Mouse (Mus musculus) hindbrain, embryonic 16.5 days (tissue): ENCODE data around the gene 1700020L24Rik. TPM values are rescaled to one million over a fixed set of nuclear protein-coding genes. Genes with fewer than 3 reads are reported as not detected.

Experiments
- ATAC-seq: fragments of 200-750 bp; cut with Nextera tagmentation; 2 replicates; pipeline ENCODE4 v1.8.0; 2017; ENCODE audit warnings: moderate TSS enrichment, moderate library complexity
- H3K27ac ChIP-seq: fragments of 300-500 bp; sonication (generic); 2 replicates; pipeline ENCODE4 v1.5.1; 2014; ENCODE audit warnings: low read depth, mild to moderate bottlenecking, control low read depth, low read length, moderate library complexity
- H3K27me3 ChIP-seq: fragments of 300-500 bp; sonication (generic); replicated peaks from 2 replicates; pipeline ENCODE4 v1.6.1; 2014; ENCODE audit warnings: low read length; ENCODE audit not compliant: control insufficient read depth, insufficient read depth
- H3K36me3 ChIP-seq: fragments of 300-500 bp; sonication (generic); 2 replicates; pipeline ENCODE4 v1.6.1; 2014; ENCODE audit warnings: mild to moderate bottlenecking, low read length, moderate library complexity, mixed read lengths; ENCODE audit not compliant: control insufficient read depth, insufficient read depth
- H3K4me1 ChIP-seq: fragments of 300-500 bp; sonication (generic); 2 replicates; pipeline ENCODE4 v1.6.1; 2014; ENCODE audit warnings: low read depth, low read length; ENCODE audit not compliant: control insufficient read depth, insufficient read depth
- H3K4me2 ChIP-seq: fragments of 300-500 bp; sonication (generic); 2 replicates; pipeline ENCODE4 v1.6.1; 2014; ENCODE audit warnings: mild to moderate bottlenecking, low read length, control low read depth, moderate library complexity
- H3K4me3 ChIP-seq: fragments of 300-500 bp; sonication (generic); 2 replicates; pipeline ENCODE4 v1.5.1; 2014; ENCODE audit warnings: mild to moderate bottlenecking, low read length, control low read depth, moderate library complexity
- H3K9ac ChIP-seq: fragments of 300-500 bp; sonication (generic); 2 replicates; pipeline ENCODE4 v1.6.1; 2014; ENCODE audit warnings: low read depth, mild to moderate bottlenecking, control low read depth, low read length, moderate library complexity
- H3K9me3 ChIP-seq: fragments of 300-500 bp; sonication (generic); 2 replicates; pipeline ENCODE4 v1.6.1; 2014; ENCODE audit warnings: mild to moderate bottlenecking, low read length, moderate library complexity; ENCODE audit not compliant: control insufficient read depth
- WGBS: fragments of 180-500 bp; shearing (Covaris S2); extraction: QIAGEN DNeasy Blood & Tissue Kit; methylation state at CpG from one replicate; pipeline ENCODE4 v1.1.7; 2014; 5-methylcytosine and 5-hydroxymethylcytosine counted together
- polyA plus RNA-seq: library from polyadenylated mRNA; unstranded; fragments of >200 nt; fragmentation: Nextera tagmentation; extraction: Ambion mirVana; gene quantifications from 2 replicates; pipeline ENCODE4 v1.2.1, GENCODE M21; 2015

1700020L24Rik gene
- polyA plus RNA-seq, 1 experiment from 2014 or later, result 0.50 TPM

DNA sequence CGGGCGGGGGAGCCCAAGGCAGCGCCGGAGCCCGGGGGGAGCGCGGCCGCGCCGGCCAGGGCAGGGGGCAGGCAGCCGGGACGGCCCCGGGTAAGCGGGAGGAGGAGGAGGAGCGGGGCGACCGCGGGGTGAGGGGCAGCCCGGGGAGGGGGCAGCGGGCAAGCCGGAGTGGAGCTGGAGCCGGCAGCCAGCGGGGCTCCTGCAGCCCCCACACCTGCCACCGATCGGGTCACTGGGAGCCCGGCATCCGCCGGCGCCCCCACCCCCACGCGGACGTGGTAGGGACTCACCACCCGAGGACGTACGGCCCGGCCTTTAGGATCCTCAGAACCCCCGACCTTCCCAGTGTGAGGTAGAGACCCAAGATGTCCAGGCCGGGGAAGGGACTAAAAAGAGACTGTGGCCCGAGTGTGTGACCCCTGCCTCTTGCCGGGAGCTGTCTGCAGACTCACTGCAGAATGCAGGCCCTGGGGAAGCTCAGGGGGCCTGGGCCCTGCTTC, 27.6 kb upstream of the 1700020L24Rik start:
- H3K27ac ChIP-seq, result peak overlapping the region; percentile 60; the same call in 1 of the 2 replicates
- H3K4me3 ChIP-seq, result peak overlapping the region; percentile 95
- H3K4me1 ChIP-seq, result peaks cover 22% of the 10 kb centered on the region
- H3K9ac ChIP-seq, result peak overlapping the region; percentile 93
- H3K36me3 ChIP-seq, result no peaks in the 10 kb centered on the region
- ATAC-seq, result peak; percentile 48
- 1% methylated on average over 26 of the region's 40 CpGs for WGBS
- H3K9me3 ChIP-seq, result no peaks in the 10 kb centered on the region
- no peaks in the 10 kb centered on the region for H3K27me3 ChIP-seq
- H3K4me2 ChIP-seq, result peak overlapping the region; percentile 87

DNA sequence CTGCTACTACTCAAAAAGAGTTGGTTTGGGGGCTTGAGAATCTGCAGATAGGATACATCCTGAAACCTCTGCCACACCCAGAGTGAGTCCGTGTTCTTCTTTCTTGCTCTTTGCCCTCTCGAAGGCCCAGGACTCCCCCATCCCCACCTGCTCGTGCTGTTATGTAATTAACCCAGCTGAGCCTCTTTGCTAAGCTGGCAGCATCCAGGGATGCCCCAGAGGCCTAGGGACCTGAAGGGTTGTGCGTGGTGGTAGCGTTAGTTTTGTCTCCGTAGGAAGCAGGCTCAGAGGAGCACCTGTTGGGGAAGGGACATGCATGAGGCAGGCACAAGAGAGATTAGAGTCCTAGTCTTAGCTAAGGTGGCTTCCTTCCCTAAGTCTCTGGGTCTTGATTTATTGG, 27.0 kb upstream of the 1700020L24Rik start:
- 19% methylated on average over 6 of the region's 6 CpGs for WGBS
- Histone ChIP-seq H3K27ac (no peak overlapping the region), H3K9me3 (no peaks in the 10 kb centered on the region), H3K9ac (peak overlapping the region; percentile 93), H3K4me2 (peak overlapping the region; percentile 87), H3K4me3 (peak overlapping the region; percentile 95), H3K4me1 (peaks cover 22% of the 10 kb centered on the region), H3K27me3 (no peaks in the 10 kb centered on the region), H3K36me3 (no peaks in the 10 kb centered on the region)
- no peak for ATAC-seq

DNA sequence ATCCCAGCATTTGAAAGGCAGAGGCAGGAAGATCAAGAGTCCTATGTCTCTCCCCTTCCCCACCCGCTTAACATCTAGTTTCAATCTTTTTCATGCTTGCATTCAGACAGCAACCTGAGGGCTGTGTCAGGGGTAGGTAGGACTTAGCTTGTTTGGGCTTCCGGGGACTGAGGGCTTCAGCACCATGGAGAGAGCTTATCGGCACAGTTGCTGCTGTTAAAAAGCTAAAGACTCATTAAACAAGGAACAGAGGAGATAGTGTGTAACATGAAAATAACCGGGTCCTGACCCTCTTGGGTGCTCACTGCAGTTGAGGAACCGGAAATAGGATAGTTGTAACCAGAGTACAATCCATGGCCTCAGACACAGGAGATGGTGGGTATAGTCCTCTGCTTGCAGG, 20.4 kb upstream of the 1700020L24Rik start:
- Histone ChIP-seq H3K27ac (no peak overlapping the region), H3K36me3 (no peaks in the 10 kb centered on the region), H3K9ac (no peak overlapping the region), H3K4me3 (no peak overlapping the region), H3K27me3 (peaks cover 6% of the 10 kb centered on the region; the same call in 1 of the 2 replicates), H3K4me2 (no peak overlapping the region), H3K4me1 (peaks cover 11% of the 10 kb centered on the region), H3K9me3 (no peaks in the 10 kb centered on the region)
- 25% methylated on average over 5 of the region's 5 CpGs for WGBS
- ATAC-seq, result no peak

DNA sequence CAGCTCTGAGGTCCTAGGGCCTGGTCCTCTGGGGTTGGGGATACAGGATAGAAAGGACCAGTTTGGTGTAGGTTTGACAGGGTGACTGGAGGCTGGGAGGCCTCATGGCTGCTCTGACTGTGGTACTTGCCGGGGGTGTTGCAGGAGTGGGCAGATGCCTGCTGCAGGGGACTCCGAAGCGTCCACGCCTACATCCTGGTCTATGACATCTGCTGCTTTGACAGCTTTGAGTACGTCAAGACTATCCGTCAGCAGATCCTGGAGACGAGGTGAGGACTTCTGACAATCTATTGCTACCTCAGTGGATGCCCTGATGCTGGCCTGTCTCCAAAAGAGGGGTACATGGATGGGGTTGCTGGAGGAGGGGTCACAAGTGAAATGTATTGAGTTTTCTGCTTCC, 19.8 kb upstream of the 1700020L24Rik start:
- Histone ChIP-seq H3K9me3 (no peaks in the 10 kb centered on the region), H3K4me3 (no peak overlapping the region), H3K27ac (no peak overlapping the region), H3K9ac (no peak overlapping the region), H3K36me3 (no peaks in the 10 kb centered on the region), H3K4me1 (peaks cover 11% of the 10 kb centered on the region), H3K27me3 (peaks cover 6% of the 10 kb centered on the region; the same call in 1 of the 2 replicates), H3K4me2 (no peak overlapping the region)
- no peak for ATAC-seq
- WGBS, result 77% methylated on average over 7 of the region's 7 CpGs

DNA sequence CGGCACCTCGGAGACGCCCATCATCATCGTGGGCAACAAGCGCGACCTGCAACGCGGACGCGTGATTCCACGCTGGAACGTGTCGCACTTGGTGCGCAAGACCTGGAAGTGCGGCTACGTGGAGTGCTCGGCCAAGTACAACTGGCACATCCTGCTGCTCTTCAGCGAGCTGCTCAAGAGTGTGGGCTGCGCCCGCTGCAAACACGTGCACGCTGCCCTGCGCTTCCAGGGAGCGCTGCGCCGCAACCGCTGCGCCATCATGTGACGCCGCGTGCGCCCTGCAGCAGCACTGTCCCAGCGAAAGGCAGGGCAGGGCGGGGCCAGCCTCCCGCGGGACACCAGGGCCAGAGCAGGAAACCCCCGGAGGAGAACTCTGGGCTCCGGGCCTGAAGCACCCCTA, 18.9 kb upstream of the 1700020L24Rik start:
- Histone ChIP-seq H3K9me3 (no peaks in the 10 kb centered on the region), H3K36me3 (no peaks in the 10 kb centered on the region), H3K9ac (peak overlapping the region; percentile 41), H3K4me3 (peak overlapping the region; percentile 24), H3K4me1 (peaks cover 11% of the 10 kb centered on the region), H3K4me2 (peak overlapping the region; percentile 57), H3K27ac (no peak overlapping the region), H3K27me3 (peaks cover 6% of the 10 kb centered on the region; the same call in 1 of the 2 replicates)
- ATAC-seq, result peak; percentile 31
- 8% methylated on average over 38 of the region's 38 CpGs for whole genome bisulfite sequencing

DNA sequence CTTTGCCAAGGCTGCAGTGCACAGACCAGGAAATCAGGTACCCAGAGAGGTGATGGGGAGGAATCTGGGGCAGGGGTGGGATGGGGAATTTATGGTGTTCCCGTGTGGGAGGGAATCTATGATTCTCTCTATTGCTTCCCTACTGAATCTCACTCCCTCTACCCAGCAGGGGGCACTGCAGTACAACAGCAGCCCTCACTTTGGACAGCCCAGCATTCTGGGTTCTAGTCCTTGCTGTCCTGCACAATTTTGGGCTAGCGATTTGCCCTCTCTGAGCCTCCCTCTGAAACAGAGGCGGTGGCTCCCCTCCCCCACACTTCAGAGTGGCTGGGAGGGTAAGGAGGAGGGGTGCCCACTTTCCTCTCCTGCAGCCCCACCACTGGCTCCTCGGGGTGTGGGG, 17.1 kb upstream of the 1700020L24Rik start:
- no peak overlapping the region for H3K4me3 ChIP-seq
- ATAC-seq, result no peak
- H3K4me2 ChIP-seq, result no peak overlapping the region
- no peak overlapping the region for H3K27ac ChIP-seq
- H3K9ac ChIP-seq, result no peak overlapping the region
- H3K27me3 ChIP-seq, result peaks cover 6% of the 10 kb centered on the region; the same call in 1 of the 2 replicates
- H3K9me3 ChIP-seq, result no peaks in the 10 kb centered on the region
- H3K4me1 ChIP-seq, result peaks cover 11% of the 10 kb centered on the region
- WGBS, result 36% methylated on average over 4 of the region's 4 CpGs
- H3K36me3 ChIP-seq, result no peaks in the 10 kb centered on the region

DNA sequence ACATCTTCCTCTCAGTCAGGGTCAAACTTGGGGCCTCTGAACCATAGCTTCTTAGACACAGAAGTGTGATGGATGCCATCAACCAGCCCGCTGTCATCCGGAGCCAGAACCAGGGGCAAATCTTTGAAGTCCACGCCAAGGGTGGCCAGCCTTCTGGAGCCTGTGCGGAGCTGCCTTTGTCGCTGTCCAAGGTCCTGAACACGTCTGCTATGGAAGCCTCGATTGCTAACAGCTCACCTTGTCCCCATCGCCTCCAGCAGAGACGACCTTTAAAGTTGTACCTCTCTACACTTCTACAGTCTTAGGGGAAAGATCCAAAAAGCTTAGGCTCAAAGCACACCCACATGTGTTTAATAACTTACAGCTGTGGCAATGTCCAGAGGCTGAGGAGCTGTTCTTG, 16.2 kb upstream of the 1700020L24Rik start:
- no peak overlapping the region for H3K4me2 ChIP-seq
- H3K4me1 ChIP-seq, result peaks cover 11% of the 10 kb centered on the region
- H3K27me3 ChIP-seq, result peaks cover 8% of the 10 kb centered on the region
- no peak overlapping the region for H3K27ac ChIP-seq
- H3K36me3 ChIP-seq, result no peaks in the 10 kb centered on the region
- no peaks in the 10 kb centered on the region for H3K9me3 ChIP-seq
- WGBS, result 7% methylated on average over 9 of the region's 9 CpGs
- H3K4me3 ChIP-seq, result no peak overlapping the region
- H3K9ac ChIP-seq, result no peak overlapping the region
- no peak for ATAC-seq

DNA sequence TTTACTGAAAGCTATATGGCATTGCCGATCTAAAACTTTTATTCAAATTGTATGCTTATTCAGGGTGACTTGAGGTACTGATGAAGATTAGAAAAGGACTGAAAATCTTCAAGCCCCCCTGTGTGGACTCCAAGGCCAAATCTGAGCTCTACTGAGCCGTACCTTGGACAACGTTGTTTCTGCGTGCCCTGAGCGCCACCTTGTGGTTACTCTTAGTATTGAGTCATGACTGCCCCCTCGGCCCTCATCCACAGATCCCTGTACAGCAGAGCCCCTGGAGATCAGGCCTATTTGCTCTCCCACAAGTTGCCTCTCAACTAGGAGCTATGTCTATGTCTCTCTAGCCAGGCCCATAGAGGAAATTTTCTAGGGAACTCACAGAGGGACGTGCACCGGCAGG, 12.8 kb upstream of the 1700020L24Rik start:
- H3K27me3 ChIP-seq, result peaks cover 15% of the 10 kb centered on the region
- 8% methylated on average over 8 of the region's 8 CpGs for WGBS
- peak; percentile 62; the same call in 1 of the 2 replicates for ATAC-seq

DNA sequence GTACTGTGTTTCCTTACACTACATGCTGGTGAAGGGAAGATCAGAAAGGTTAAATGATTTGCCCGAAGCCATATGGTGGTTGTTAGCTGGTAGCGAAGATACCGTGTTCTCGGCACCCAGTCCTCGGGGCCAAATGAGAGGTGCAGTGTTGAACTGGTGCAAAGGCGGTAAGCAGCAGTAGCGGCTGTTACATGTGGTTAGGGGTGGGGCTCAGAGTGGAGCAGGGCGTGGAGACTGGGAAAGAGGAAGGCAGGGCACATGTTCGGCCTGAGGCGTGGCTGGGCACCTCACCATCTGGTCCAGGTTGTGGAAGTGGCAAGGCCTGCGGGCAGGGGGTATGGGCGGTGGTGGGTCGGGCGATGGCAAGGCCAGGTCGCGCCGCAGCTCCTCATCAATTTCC, 10.5 kb upstream of the 1700020L24Rik start:
- WGBS, result 46% methylated on average over 17 of the region's 17 CpGs
- Histone ChIP-seq H3K4me3 (no peak overlapping the region), H3K9me3 (no peaks in the 10 kb centered on the region), H3K4me2 (peak overlapping the region; percentile 32), H3K27ac (no peak overlapping the region), H3K9ac (no peak overlapping the region), H3K36me3 (no peaks in the 10 kb centered on the region), H3K27me3 (peaks cover 12% of the 10 kb centered on the region), H3K4me1 (no peaks in the 10 kb centered on the region)
- no peak for ATAC-seq

More for the DNA sequence above, 12.8 kb upstream of the 1700020L24Rik start:
- no peaks in the 10 kb centered on the region for H3K36me3 ChIP-seq
- no peaks in the 10 kb centered on the region for H3K4me1 ChIP-seq
- no peak overlapping the region for H3K9ac ChIP-seq
- no peak overlapping the region for H3K4me2 ChIP-seq
- H3K9me3 ChIP-seq, result no peaks in the 10 kb centered on the region
- no peak overlapping the region for H3K27ac ChIP-seq
- H3K4me3 ChIP-seq, result no peak overlapping the region
